Mouse (Mus musculus): Measurements from ENCODE around the gene Spdye4a.

Gene Spdye4a

GRCm38 (mm10) chr5:143226790-143227189 is at the start of gene Spdye4a:
Gene Spdye4a, minus strand, starts transcription at chr5:143226890.
- no peak for DNase-seq (ENCODE audit: low spot score in 2 of 2)

- no peak for DNase-seq (ENCODE audit: low spot score in 2 of 2)
Measured at GRCm38 (mm10) chr5:143275761-143276160, 49.1 kb upstream of the Spdye4a start.

- no peak for DNase-seq (ENCODE audit: low spot score in 2 of 2)
Measured at GRCm38 (mm10) chr5:143272540-143273330, 46.0 kb upstream of the Spdye4a start.

- no peak for DNase-seq (ENCODE audit: low spot score in 2 of 2)
Measured at GRCm38 (mm10) chr5:143272108-143272507, 45.4 kb upstream of the Spdye4a start.

- no peak for DNase-seq (ENCODE audit: low spot score in 2 of 2)
Measured at GRCm38 (mm10) chr5:143271642-143272041, 45.0 kb upstream of the Spdye4a start.

- DNase-seq (ENCODE audit: low spot score in 2 of 2): no peak
Measured at GRCm38 (mm10) chr5:143270151-143270519, 43.4 kb upstream of the Spdye4a start.

GRCm38 (mm10) chr5:143269363-143270150 is 42.9 kb upstream of the Spdye4a start, which contains the start of gene Zfp316:
Gene Zfp316, minus strand, starts transcription at chr5:143270022.
- peak; percentile 51 to 61 for DNase-seq (ENCODE audit: low spot score in 2 of 2)

GRCm38 (mm10) chr5:143268985-143269362 is 42.3 kb upstream of the Spdye4a start:
- DNase-seq (ENCODE audit: low spot score in 2 of 2): no peak

GRCm38 (mm10) chr5:143266794-143267193 is 40.1 kb upstream of the Spdye4a start:
- DNase-seq (ENCODE audit: low spot score in 2 of 2): no peak

- DNase-seq (ENCODE audit: low spot score in 2 of 2): no peak
Measured at GRCm38 (mm10) chr5:143265409-143265808, 38.7 kb upstream of the Spdye4a start.

GRCm38 (mm10) chr5:143264689-143265088 is 38.0 kb upstream of the Spdye4a start:
- DNase-seq (ENCODE audit: low spot score in 2 of 2): no peak

GRCm38 (mm10) chr5:143261636-143262035 is 34.9 kb upstream of the Spdye4a start:
- no peak for DNase-seq (ENCODE audit: low spot score in 2 of 2)

- DNase-seq (ENCODE audit: low spot score in 2 of 2): no peak
Measured at GRCm38 (mm10) chr5:143255802-143256201, 29.1 kb upstream of the Spdye4a start.

- DNase-seq (ENCODE audit: low spot score in 2 of 2): no peak
Measured at GRCm38 (mm10) chr5:143255131-143255519, 28.4 kb upstream of the Spdye4a start.

GRCm38 (mm10) chr5:143254487-143255130 is 27.9 kb upstream of the Spdye4a start:
- DNase-seq (ENCODE audit: low spot score in 2 of 2): no peak

GRCm38 (mm10) chr5:143253881-143254486 is 27.3 kb upstream of the Spdye4a start:
- DNase-seq (ENCODE audit: low spot score in 2 of 2): no peak

GRCm38 (mm10) chr5:143253186-143253880 is 26.6 kb upstream of the Spdye4a start:
- no peak for DNase-seq (ENCODE audit: low spot score in 2 of 2)

- DNase-seq (ENCODE audit: low spot score in 2 of 2): no peak
Measured at GRCm38 (mm10) chr5:143252791-143253185, 26.1 kb upstream of the Spdye4a start.

- DNase-seq (ENCODE audit: low spot score in 2 of 2): no peak
Measured at GRCm38 (mm10) chr5:143252039-143252438, 25.3 kb upstream of the Spdye4a start.

- DNase-seq (ENCODE audit: low spot score in 2 of 2): no peak
Measured at GRCm38 (mm10) chr5:143244926-143245325, 18.2 kb upstream of the Spdye4a start.

GRCm38 (mm10) chr5:143236036-143236435 is 9.3 kb upstream of the Spdye4a start:
- DNase-seq (ENCODE audit: low spot score in 2 of 2): no peak
